Mouse (Mus musculus) adrenal gland, adult 18-20 months (tissue): ENCODE results near the gene Cacnb4. TPM values are rescaled to one million over a fixed set of nuclear protein-coding genes. Genes with fewer than 3 reads are reported as not detected.

Experiments used
- DNase-seq, 2 experiments: peaks; one replicate each; pipeline ENCODE4 v3.0.0; 2021 to 2022; ENCODE audit warnings: low spot score in 2 of 2
- total RNA-seq, 2 experiments: library from RNA; stranded (reverse); gene quantifications; 1 replicate in 1 of 2; 2 replicates in 1 of 2; pipeline ENCODE4 v1.2.3; 2021

The Cacnb4 gene
- total RNA-seq, 2 experiments from 2014 or later, result 0.23 to 0.61 TPM

DNA sequence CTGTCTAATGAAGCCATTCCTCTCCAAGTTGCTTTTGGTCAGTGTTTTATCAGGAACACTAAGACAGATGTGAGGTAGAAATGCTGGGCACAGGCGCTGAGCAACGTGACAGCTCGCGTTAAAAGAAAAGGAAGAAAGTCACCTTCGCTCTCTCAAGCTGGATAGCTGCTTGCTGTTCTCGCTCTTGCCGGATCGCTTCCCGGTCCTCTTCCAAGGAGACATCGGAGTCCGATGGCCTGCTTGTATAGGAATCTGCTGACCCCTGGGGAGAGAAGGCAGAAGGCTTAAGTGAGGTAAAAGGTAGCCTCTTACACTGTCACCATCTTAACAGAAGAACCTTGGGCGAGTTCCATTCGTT, 199.1 kb downstream of the Cacnb4 start:
- DNase-seq, result no peak

DNA sequence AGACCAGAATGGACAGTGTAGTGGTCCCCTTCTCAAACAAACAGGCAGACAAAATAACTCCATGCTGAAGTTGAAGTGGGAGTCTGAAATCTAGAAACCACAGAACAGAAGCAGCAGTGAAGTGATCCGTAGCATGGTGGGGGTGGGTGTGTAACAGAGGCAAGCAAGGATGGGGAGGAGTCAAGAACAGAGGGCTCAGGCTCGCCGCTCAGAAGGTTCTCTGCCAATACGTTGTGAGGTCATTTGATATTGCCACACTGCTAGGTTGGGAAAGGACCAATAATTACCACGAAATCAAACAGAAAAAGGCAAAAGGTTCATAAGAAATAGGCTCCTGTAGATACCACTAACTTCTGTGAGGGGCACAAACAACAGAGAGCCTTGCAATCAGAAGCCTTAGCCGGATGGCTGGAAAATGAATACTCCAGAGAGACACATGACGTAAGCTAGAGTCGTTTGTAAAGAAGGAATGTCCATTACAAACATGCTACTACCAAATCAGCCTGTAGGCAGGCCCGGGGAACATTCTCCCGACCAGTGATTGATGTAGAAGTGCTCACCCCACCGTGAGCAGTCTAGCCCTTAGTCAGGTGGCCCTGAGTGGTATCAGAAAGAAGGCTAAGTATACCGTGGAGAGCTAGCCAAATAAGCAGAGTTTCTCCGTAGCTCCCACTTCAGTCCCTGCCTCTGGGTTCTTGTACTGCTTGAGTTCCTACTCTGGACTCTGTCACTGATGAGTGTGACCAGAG, 199.7 kb downstream of the Cacnb4 start:
- DNase-seq, result no peak

DNA sequence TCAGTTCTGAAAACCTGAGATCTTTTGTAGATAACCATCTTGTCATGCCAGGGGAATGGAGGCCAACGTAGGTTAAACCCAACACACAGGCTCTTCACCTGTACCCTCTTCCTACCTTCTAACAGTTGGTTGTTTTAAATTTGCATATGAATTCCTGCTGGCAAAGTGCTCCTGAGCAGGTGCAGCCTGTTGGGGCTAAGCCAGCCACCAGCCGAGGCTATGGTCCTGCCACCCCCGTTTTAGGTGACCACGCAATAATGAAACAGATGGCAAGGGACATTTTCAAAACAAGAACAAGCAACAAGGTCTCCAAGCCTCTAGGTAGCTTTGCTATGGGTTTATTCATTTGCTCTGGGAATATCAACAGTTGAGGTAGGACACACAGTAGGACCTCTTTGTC, 200.8 kb downstream of the Cacnb4 start:
- DNase-seq, result no peak

DNA sequence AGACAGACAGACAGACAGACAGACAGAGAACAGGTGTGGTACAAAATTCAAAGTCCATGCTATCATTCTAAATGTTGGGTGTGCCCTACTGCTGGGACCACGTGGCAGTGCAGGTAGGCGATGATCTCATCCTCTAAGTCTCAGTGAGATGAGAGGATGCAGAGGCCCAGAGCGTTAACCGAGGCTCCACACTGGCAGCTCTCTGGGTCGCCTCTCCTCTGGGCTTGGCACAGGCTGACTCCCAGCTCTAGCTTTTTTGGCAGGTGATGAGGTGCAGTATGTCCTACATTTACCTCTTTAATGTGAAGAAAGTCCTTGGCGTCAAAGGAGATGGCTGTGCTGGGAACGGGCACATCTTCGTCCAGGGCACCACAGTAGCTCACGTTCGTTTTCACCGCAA, 202.1 kb downstream of the Cacnb4 start:
- no peak for DNase-seq

DNA sequence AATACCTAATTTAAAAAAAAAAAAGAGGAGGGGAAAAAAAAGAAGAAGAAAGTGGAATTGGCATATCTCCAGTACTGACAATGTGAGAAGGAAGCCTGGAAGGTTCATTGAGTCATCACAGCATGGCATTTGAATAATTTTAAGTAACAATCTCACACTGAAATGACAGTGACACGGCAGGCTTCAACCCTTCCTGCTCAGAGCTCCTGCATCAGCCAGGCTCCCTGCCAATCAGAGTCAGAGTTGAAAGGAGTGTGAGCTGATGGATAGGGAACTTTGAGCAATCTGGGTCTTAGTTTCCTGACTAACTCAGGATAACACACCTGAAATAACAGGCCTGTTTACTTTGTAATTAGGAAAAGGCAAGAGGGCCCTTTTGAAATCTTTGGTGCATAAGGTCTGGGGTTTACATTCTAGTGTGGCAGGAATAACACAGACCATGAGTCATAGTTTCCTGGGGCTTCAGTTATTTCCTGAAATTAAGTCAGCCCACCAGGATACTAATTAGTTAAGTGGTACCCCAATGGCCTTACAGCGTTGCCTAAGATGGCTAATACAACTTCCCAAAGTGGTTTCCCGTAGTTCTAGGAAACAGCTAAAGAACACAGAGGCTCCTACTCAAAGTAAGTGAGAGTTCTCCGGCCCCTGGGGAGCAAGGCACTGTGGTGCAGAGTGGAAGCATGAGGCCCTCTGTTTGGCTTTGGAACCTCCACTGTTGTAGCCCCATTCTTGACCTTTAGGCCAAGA, 204.9 kb downstream of the Cacnb4 start:
- no peak for DNase-seq

DNA sequence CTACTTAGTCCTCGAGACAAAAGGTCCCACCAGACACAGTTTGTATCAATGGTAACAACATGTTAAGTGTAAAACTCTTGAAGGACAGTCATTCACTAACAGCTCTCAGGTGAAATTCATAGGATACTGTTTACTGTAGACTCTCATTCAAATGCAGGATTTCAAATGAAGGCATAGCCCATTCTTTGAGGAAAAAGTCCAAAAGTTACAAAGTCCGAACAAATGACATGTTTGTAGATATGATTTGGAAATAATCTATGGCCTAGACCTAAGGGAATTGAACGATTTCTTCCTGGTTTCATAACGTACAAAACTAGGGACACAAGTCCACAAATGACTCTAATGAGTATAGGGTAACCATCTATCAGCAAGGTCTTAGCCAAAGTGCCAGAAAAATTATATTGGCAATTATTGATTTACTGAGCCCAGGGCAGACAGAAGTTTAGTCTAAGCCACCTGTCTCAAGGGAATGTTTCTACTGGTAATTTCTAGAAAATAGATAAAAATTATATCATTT, 206.5 kb downstream of the Cacnb4 start:
- DNase-seq, result no peak

DNA sequence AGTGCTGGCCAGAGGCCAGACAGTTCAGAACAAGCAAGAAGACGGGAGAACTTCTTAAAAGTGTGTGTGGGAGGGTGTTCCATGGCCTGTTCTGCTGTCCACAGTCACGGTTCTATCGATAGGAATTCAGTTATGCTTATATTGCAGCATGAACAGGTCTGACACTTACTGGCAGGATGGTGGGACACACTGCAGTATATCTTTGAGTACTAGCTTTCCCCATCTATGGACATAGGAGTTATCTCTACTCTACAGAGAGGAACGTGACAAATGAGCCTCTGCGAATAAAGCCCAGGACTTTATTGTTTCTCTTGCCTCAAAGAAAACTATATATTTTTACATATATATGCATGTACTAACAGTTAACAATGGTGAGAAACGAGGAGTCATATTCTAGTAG, 209.0 kb downstream of the Cacnb4 start:
- DNase-seq, result no peak

DNA sequence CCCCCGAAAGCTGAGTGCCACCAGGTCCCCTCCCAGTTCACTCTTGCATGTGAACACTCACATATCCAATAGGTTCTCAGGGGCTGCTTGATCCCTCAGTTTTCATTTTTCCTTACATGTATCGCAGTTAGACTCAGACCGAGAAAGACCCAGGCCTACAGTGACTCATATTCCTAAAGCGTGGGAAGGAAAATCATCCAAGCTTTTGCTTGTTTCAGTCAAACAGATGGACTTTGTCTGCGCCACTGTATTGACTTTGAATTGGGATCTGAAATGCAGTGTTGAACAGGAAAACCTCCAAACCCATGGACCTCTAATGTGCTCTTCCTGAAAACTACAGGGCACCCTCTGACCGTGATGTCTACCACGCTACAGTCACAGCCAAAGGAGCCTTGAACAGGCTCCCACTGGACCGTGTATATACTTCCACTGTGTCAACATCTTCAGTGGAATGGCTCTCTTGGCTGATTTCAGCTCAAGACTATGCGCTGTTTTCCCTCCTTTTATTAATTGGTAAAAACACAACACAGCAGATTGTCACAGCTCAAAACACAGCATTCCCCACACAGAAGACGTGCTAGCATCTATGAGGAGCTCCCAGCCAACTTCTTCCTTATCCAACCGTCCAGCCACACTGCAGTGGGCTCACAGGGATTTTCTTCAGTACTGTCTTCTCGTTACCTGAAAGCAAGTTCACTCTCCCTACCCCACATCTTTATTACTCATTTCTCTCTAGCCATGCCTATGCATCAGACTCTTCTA, 215.2 kb downstream of the Cacnb4 start:
- DNase-seq, result no peak

DNA sequence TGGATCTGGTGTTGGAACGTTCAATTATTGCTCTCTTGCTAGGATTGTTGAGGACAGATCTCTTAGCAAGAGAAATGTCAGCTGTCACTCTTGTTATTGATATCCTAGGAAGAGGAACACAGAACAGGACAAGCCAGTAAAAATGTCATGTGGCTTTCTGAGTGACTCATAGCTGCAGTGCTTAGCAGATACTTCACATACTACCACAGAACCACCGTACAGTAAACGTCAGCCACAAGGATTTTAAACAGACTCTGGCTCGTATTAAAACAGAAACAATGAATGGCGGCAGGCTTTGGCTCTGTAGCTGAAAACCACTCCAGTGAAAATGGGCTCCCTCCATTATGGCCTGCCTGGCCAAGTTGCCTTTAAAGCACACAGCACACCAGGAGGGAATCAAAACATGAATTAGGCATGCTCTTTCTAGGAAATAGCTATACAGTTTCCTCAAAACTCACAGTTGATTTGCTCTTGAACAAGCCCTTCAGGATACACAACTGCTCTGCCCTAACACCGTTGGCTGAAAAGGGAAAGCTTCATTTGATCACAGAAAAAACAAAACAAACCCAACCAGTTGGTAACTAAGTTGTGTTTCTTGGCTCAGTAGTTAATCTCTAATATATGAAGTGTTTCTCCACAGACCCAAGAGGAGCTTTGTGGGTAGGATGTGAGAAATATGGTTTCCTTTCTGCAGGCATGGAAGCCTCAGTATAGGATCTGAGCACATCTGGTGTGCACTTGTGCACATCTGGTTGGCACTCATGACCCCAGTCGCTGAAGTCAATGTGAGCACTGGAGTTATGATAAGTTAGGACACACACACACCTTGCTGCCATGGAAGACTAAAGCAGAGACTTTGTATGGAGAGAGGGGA, 220.8 kb downstream of the Cacnb4 start:
- DNase-seq, result no peak

DNA sequence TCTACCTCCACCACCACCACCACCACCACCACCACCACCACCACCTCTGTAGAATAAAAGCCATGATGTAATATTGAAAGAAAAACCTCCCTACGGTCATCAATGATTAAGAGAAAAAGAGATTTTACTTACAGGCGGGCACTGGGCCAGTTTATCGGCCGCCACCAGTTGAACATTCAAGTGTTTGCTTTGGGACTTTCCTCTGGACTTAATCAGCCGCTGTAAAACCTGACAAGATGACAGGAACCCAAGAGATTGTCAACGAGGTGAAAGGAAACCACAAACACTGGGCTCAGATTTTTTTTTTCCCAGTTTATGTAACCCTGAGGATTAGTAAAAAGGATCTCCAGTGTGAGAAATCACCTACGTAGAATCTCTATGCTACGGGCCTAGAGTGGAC, 226.8 kb downstream of the Cacnb4 start:
- no peak for DNase-seq

DNA sequence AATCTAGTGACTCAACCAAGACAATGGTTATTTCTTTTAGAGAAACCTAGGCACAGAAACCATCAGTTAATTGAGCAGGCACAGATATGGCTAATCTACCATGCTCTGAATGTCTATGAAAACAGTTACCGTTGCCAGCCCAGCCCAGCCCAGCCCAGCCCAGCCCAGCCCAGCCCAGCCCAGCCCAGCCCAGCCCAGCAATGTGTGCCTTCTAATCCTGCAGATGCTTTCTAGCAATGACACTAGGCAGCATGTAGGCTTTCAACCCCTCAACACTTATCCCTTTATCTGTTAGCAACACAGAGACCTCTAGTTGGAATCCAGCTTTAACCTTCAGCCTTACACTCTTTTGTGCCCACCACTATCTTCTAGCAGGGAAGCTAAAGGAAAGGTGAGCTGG, 227.7 kb downstream of the Cacnb4 start:
- no peak for DNase-seq

DNA sequence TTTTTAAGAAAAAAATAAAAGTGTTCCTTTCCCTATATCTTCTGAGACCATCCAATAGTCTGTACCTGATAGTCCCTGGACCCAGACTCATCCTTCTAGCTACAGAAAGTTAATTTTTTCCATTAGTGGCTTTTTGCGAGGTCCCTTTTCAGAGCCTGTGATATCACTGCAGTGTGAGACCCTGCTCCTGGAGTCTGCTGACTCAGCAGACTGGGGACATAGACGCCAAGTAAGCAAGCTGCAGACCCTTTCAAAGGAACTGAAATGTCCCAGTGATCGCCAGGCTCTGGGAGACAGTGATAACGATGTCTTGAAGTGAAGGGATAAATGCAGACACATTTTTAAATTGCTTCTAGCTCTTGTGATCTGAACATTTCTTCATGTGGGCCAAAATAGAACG, 230.0 kb downstream of the Cacnb4 start:
- DNase-seq, result no peak

DNA sequence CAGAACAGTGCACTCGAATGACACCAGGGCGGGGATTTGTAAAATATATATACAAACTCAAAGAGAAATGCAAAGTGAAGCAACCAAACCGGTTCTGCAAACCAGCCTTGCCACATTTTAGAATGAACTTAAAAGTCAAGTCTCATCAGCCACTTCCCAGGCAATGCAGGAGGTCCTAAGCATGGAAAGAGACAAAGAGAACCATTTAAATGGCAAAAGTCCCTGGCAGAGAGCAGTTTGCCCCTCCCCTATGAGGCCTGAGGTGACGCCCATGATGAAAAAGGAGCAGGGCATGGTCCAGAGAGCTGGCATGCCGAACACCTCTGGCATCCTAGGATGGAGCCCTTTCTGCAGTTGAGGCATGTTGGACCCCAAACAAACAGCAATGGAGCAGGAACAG, 234.5 kb downstream of the Cacnb4 start:
- DNase-seq, result no peak

DNA sequence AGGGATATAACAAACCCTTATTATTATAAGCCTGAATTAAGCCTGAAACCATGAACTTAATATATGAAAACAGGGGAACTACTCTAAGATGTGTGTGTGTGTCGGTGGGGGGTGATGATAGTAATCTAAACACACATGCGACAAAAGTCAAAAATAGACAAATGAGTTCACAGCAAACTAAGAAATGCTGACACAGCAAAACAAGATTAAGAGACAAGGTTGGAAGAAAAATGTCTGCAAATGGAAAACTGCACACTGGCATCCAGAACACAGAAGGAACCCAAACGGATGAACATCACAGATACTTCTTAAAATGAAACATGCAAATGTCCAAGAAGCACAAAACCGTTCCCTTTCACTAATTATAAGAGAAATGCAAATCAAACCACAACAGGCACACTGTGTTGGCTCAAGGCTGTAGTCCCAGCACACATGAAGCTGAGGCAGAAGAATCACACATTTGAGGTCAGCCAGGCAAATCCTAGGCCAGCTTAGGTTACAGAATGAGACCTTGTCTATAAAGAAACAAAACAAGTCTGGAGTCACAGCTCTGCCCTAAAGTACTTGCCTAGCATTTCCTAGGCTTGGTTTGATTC, 236.1 kb downstream of the Cacnb4 start:
- no peak for DNase-seq

DNA sequence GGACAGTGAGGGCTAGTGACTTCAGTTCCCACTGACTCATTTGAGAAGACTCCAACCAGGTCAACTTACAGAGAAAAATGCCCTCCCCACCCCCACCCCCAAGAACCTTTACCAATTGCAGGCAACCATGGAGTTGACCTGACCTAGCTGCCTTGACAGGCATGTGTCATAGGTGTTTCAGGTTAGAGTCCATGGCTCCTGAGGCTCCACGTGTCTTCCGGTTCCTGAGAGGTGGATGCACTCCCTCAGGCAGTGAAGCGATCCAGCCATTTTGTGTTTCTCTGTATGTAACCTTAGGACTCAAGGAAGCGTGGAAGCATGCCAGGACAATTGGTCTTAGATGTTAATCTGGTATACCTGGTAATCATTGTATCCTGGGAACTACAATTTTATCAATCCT, 238.2 kb downstream of the Cacnb4 start:
- no peak for DNase-seq

DNA sequence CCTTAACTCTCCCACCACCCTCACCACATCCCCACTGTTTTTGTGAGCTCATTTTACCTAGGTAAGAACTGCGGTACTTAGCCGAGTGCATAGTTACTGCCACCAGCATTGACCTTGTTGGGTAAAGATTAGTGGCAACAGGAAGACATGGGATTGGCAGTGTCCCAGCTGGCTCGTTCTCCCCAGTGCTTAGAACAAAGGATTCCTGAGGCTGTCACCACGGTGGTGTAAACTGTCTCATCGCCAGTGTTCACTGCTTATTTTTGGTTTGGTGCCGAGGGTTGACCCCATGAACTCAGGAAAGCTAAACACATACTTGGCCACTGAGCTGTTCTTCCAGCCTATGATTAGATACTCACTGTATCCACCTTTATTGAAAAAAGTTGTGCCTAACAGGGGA, 238.6 kb downstream of the Cacnb4 start:
- DNase-seq, result peak; percentile 66 to 70

DNA sequence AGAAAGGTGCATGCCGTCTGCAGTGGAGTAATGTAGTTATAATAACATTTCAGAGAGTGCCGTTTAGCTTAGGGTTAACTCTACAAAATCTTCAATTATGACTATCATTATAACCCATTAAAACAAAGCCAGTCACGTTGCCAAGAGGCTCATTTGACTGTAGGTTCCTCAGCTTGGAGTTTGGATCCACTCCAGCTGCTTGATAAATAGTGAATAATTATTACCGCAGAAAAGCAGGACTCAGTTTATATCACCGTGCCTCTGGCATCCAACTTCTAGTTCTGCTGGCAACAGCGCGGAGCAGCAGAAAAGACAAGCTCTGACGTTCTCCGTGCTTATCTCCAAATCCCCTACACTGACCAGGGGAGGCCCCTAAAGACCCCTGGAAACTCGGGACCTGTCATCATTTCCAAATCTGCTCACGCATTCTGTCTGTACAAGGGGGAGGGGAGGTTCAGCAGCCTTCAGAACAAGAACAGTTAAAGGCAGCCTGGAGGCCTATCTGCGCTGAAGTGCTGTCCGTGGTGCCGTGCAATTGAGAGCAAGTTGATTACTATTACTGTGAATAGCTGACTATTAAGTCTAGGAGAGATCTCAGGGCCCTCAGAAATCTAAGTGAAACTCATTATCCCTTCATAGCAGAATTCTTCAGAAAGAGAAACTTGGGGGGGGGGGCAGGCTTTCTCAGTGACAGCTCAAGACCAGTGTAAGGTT, 240.6 kb downstream of the Cacnb4 start:
- DNase-seq, result no peak

DNA sequence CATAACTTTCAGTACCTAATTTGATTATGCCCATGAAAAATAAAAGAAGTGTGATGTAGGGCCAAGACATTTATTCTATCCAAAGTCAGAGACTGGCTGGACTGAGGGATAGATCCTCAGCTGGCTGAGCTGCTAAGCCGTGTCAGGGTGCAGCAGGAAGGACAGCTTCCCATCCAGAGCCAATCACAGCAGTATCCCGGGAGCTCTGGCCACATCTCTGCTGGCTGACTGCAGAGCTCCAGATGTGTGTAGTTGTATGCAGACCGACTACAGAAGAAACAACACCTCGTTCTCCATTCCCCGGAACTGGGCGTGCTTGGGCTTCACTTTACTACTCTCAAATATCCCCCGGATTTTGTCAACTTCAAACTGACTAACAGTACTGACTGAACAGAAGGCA, 243.3 kb downstream of the Cacnb4 start:
- no peak for DNase-seq

DNA sequence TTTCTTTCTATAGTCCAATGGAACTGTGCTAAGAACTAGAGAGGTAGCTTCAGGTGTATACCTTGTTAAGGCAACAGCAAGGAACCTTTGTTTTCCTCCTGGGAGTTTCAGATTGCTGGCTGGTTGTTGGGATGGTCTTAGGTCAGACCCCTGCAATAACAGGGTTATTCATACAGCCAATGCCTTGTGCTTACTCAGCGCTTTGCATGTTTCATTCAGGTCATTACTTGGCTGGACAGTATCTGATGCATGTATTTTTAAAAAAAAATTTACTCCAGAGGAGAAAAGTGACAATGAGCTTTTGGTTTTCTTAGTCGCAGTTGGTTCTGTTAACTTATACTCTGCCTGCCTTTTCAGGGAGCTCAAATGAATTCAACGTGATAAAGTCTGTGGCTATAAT, 249.2 kb downstream of the Cacnb4 start:
- no peak for DNase-seq

DNA sequence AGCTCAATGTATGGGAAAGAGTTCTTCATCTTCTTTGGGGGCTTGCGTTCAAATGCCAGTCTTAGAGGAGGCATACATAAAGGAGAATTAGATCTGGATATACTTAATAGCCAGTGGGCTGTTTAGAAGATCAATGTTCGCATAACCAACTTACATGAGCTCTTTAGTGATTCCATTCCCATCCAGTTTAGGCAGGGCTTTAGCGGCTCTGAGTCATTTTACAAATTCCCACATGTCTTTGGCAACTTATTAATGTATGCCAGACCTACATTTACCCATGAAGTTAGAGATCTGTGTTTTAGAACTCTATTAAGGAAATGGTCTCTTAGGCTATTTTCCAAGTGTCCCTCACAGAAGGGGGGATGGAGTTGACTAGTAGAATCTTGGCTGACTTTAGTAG, 250.6 kb downstream of the Cacnb4 start:
- no peak for DNase-seq
